Mouse (Mus musculus) olfactory bulb, adult 2 months (tissue): ENCODE measurements at regions not wholly inside any gene's neighbourhood (a gene's known extent, or its start where the extent isn't known, plus 50 kb on each side); places are given as distances from the start of the nearest gene placed in this dataset.

Experiments used
- H3K27ac ChIP-seq: fragments of 200-500 bp; 2 replicates; pipeline ENCODE4 v1.5.1; 2012; ENCODE audit warnings: low read depth, low read length; ENCODE audit not compliant: insufficient read depth
- H3K4me1 ChIP-seq: fragments of 200-500 bp; 2 replicates; pipeline ENCODE4 v1.6.1; 2012; ENCODE audit warnings: low read length; ENCODE audit not compliant: control insufficient read depth, insufficient read depth
- H3K4me3 ChIP-seq: fragments of 200-500 bp; 2 replicates; pipeline ENCODE4 v1.5.1; 2012; ENCODE audit warnings: mild to moderate bottlenecking, low read depth, low read length, moderate library complexity; ENCODE audit not compliant: insufficient read depth
- CTCF ChIP-seq: fragments of 200-500 bp; IDR thresholded peaks from 2 replicates; pipeline ENCODE4 v1.5.1; 2012; ENCODE audit warnings: low read depth, mild to moderate bottlenecking, low read length, moderate library complexity; ENCODE audit not compliant: insufficient read depth
- POLR2A ChIP-seq: fragments of 200-500 bp; IDR thresholded peaks from 2 replicates; pipeline ENCODE4 v1.6.1; 2012; ENCODE audit warnings: mild to moderate bottlenecking, low read depth, low read length, moderate library complexity; ENCODE audit not compliant: insufficient read depth
- WGBS: fragments of 180-500 bp; shearing (Covaris S2); methylation state at CpG from one replicate; pipeline ENCODE4 v1.1.7; 2018; 5-methylcytosine and 5-hydroxymethylcytosine counted together

- Histone ChIP-seq H3K4me1 (no peaks in the 10 kb centered on the region), H3K4me3 (no peak overlapping the region), H3K27ac (no peak overlapping the region)
- TF ChIP-seq CTCF (no peak), POLR2A (no peak)
- 84% methylated on average over 2 of the region's 2 CpGs for WGBS
Measured at GRCm38 (mm10) chr7:115372921-115373320, 629.4 kb downstream of the Insc start.

- TF ChIP-seq CTCF (no peak), POLR2A (no peak)
- H3K27ac ChIP-seq: no peak overlapping the region
- 87% methylated on average over 8 of the region's 8 CpGs for WGBS
- H3K4me1 ChIP-seq: no peaks in the 10 kb centered on the region
- H3K4me3 ChIP-seq: no peak overlapping the region
Measured at GRCm38 (mm10) chr7:115373781-115374533, 630.5 kb downstream of the Insc start.

GRCm38 (mm10) chr7:115376067-115376466, 632.6 kb downstream of the Insc start:
- 90% methylated on average over 4 of the region's 4 CpGs for WGBS
- TF ChIP-seq CTCF: no peak
- TF ChIP-seq POLR2A: no peak
- Histone ChIP-seq H3K4me1 (no peaks in the 10 kb centered on the region), H3K27ac (no peak overlapping the region), H3K4me3 (no peak overlapping the region)

- no peak for TF ChIP-seq CTCF
- no peak for TF ChIP-seq POLR2A
- 87% methylated on average over 3 of the region's 3 CpGs for WGBS
- H3K27ac ChIP-seq: no peak overlapping the region
- no peaks in the 10 kb centered on the region for H3K4me1 ChIP-seq
- no peak overlapping the region for H3K4me3 ChIP-seq
Measured at GRCm38 (mm10) chr7:115378836-115379235, 635.3 kb downstream of the Insc start.

GRCm38 (mm10) chr7:115379600-115379999, 636.1 kb downstream of the Insc start:
- H3K4me1 ChIP-seq: no peaks in the 10 kb centered on the region
- 54% methylated on average over 7 of the region's 7 CpGs for WGBS
- no peak overlapping the region for H3K4me3 ChIP-seq
- no peak for TF ChIP-seq POLR2A
- TF ChIP-seq CTCF: no peak
- H3K27ac ChIP-seq: no peak overlapping the region

GRCm38 (mm10) chr7:115380989-115381610, 637.6 kb downstream of the Insc start:
- Histone ChIP-seq H3K27ac (no peak overlapping the region), H3K4me3 (no peak overlapping the region), H3K4me1 (no peaks in the 10 kb centered on the region)
- WGBS: 68% methylated on average over 8 of the region's 8 CpGs
- TF ChIP-seq POLR2A (no peak), CTCF (no peak)

- H3K27ac ChIP-seq: no peak overlapping the region
- no peaks in the 10 kb centered on the region for H3K4me1 ChIP-seq
- TF ChIP-seq POLR2A (no peak), CTCF (no peak)
- WGBS: 71% methylated on average over 2 of the region's 2 CpGs
- no peak overlapping the region for H3K4me3 ChIP-seq
Measured at GRCm38 (mm10) chr7:115382876-115383275, 639.4 kb downstream of the Insc start.

GRCm38 (mm10) chr7:115388874-115389273, 645.4 kb downstream of the Insc start:
- no peaks in the 10 kb centered on the region for H3K4me1 ChIP-seq
- no peak overlapping the region for H3K4me3 ChIP-seq
- TF ChIP-seq POLR2A (no peak), CTCF (no peak)
- H3K27ac ChIP-seq: no peak overlapping the region
- WGBS: 73% methylated on average over 5 of the region's 5 CpGs

GRCm38 (mm10) chr7:115392520-115392919, 646.1 kb downstream of the Sox6 start:
- Histone ChIP-seq H3K27ac (no peak overlapping the region), H3K4me3 (no peak overlapping the region), H3K4me1 (no peaks in the 10 kb centered on the region)
- WGBS: 93% methylated on average over 3 of the region's 3 CpGs
- TF ChIP-seq POLR2A: no peak
- no peak for TF ChIP-seq CTCF
